Mouse (Mus musculus): ENCODE results near the gene Pum2.
"Not testable (repeated sequence)": the region's sequence is repeated elsewhere in the genome, so short reads cannot be mapped to it uniquely, and the experiment has no call there.

Gene Pum2

GRCm38 (mm10) chr12:8673974-8674306 lies at the start of gene Pum2:
Pum2 (plus strand) TSS chr12:8674134.
- peak; percentile 94 for DNase-seq (ENCODE audit: extremely low spot score, low spot score)

- no peak for DNase-seq (ENCODE audit: extremely low spot score, low spot score)
Measured at GRCm38 (mm10) chr12:8629537-8629936, 44.4 kb upstream of the Pum2 start.

GRCm38 (mm10) chr12:8631691-8632090 lies 42.2 kb upstream of the Pum2 start:
- DNase-seq (ENCODE audit: extremely low spot score, low spot score), result no peak

- no peak for DNase-seq (ENCODE audit: extremely low spot score, low spot score)
Measured at GRCm38 (mm10) chr12:8632737-8633365, 41.1 kb upstream of the Pum2 start.

DNA sequence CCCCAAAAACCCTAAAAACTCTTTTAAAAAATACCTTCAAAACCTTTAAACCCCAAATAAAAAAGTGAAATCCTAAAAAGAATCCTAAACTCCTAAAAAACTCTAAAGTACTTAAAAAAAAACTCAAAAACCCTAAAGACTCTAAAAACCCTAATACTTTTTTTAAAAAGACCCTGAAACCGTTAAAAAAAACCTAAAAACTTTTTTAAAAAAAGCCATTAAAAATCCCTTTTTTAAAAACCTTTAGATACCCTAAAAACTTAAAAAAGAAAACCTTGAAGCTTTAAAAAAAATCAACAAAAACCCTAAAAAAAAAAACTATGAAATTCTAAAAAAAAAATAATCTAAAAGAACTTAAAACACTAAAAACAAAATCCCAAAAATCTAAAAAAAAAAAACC lies 39.6 kb upstream of the Pum2 start:
- no peak for DNase-seq (ENCODE audit: extremely low spot score, low spot score)

GRCm38 (mm10) chr12:8635546-8635945 lies 38.4 kb upstream of the Pum2 start:
- no peak for DNase-seq (ENCODE audit: extremely low spot score, low spot score)

- no peak for DNase-seq (ENCODE audit: extremely low spot score, low spot score)
Measured at GRCm38 (mm10) chr12:8636945-8637344, 37.0 kb upstream of the Pum2 start.

DNA sequence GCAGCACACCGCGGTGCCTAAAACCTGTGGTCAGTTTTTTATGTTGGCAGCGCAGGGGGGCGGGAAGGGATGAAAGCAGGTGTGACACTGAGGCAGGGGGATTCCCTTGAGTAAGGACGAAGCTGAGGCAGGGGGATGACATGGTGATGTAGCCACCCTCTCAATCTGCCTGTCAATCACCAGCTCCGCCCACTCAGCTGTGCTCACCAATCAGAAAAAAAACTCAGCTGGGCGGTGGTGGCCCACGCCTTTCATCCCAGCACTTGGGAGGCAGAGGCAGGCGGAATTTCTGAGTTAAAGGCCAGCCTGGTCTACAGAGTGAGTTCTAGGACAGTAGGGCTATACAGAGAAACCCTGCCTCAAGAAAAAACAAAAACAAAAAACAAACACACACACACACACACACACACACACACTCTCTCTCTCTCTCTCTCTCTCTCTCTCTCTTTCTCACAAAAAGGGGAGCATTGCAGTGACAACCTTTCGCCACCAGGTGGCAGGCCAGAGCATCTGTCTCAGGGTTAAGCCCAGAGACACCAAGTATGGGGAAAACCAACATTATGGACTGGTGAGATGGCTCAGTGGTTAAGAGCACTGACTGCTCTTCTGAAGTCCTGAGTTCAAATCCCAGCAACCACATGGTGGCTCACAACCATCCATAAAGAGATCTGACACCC lies 35.4 kb upstream of the Pum2 start:
- peak; percentile 68 for DNase-seq (ENCODE audit: extremely low spot score, low spot score)

GRCm38 (mm10) chr12:8640186-8640585 lies 33.7 kb upstream of the Pum2 start:
- DNase-seq (ENCODE audit: extremely low spot score, low spot score), result not testable (repeated sequence)

- peak; percentile 98 for DNase-seq (ENCODE audit: extremely low spot score, low spot score)
Measured at GRCm38 (mm10) chr12:8640711-8641424, 33.1 kb upstream of the Pum2 start.

DNA sequence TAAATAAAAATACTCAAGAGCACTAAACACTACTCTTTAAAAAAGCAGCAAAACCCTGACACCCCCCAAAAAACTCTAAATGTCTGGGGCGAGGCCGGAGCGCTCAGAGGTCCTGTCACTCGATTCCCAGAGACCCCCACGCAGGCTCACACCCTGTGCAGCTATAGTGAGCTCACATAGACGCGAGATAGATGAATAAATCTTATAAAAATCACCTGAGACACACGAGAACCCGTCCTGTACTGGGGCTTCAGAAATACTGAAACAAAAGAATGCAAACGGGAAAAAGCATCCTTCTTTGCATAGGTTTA lies 32.6 kb upstream of the Pum2 start:
- no peak for DNase-seq (ENCODE audit: extremely low spot score, low spot score)

DNA sequence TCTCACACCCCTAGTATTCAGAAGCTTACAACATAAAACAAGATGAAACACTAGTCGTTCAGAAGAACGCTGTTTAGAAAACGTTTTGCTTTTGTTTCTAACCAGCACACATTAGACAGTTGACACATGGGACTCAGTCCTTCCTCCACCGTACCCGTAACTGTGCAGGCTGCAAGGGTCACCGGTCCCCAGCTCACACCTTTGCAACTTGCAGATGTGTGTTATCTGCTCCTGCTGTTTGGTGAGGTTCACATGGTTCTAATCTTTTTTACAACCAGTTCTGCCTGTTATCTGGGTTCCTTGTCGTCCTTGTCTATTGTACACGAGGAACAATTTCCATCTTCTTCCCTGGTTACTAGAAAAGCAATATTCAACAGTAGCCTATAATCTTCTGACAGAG lies 25.7 kb upstream of the Pum2 start:
- not testable (repeated sequence) for DNase-seq (ENCODE audit: extremely low spot score, low spot score)

GRCm38 (mm10) chr12:8650027-8650426 lies 23.9 kb upstream of the Pum2 start:
- not testable (repeated sequence) for DNase-seq (ENCODE audit: extremely low spot score, low spot score)

DNA sequence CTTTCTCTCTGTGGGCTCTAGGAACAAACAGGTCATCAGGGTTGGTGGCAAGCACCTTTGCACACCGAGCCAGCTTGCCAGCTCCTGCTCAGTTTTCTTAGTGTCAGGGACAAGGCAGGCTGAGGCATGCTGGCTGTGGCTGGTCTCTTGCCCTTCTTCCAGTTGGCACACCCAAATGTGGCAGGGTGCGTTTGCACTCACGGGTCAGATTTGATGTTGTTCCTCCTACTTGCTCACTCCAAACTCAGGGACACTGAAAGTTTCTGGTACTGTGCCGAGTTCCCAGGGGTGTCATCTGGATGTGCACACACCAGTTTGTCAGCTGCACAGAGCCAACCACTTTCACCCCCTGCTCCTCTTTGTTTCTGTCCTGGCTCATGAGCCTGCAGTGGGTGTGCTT lies 17.3 kb upstream of the Pum2 start:
- no peak for DNase-seq (ENCODE audit: extremely low spot score, low spot score)

DNA sequence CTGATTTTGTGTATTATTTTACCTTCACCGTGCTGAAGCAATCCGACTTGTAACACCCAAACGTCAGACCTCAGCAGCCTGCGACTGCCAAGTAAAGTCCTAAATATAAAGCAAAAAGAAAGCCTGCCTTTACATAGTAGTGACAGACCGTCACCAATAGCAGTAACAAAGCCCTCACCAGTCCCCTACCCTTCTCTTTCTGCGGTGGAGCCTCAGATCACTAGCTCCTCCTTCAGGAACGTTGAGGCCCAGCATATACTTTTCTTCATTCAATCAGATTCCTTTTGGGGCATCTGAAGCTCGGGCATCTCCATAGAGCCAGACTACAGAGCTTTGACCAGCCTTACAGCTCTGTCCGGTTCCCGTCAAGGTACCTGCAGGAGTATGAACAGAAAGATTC lies 16.8 kb upstream of the Pum2 start:
- no peak for DNase-seq (ENCODE audit: extremely low spot score, low spot score)

DNA sequence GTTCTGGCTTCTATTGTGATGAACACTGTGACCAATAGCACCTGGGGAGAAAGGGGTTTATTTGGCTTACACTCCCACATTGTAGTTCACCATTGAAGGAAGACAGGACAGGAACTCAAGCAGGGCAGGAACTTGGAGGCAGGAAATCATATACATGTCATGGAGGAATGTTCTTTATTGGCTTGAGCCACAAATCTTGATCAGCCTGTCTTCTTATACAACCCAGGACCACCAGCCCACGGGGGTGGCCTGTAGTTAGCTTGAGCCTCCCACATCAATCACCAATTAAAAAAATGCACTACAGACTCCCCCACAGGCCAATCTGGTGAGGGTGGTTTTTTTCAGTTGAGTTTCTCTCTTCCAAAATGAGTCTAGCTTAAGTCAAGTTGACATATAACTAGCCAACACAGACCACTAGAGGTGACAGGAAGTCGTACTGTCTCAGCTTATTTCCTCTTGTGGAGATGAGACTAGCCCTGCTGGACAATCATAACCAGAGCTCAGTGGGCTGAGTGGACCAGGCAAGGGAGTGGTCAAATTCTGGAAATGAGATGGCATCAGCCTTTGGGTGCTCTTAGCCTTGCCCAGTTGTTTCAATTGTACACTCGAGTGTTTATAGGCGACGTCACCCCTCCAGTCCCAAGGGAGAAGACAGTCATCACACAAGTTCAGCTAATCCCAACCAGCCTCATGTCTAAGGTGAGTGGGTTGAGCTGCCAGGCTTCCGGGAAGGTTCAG lies 16.1 kb upstream of the Pum2 start:
- DNase-seq (ENCODE audit: extremely low spot score, low spot score), result no peak

DNA sequence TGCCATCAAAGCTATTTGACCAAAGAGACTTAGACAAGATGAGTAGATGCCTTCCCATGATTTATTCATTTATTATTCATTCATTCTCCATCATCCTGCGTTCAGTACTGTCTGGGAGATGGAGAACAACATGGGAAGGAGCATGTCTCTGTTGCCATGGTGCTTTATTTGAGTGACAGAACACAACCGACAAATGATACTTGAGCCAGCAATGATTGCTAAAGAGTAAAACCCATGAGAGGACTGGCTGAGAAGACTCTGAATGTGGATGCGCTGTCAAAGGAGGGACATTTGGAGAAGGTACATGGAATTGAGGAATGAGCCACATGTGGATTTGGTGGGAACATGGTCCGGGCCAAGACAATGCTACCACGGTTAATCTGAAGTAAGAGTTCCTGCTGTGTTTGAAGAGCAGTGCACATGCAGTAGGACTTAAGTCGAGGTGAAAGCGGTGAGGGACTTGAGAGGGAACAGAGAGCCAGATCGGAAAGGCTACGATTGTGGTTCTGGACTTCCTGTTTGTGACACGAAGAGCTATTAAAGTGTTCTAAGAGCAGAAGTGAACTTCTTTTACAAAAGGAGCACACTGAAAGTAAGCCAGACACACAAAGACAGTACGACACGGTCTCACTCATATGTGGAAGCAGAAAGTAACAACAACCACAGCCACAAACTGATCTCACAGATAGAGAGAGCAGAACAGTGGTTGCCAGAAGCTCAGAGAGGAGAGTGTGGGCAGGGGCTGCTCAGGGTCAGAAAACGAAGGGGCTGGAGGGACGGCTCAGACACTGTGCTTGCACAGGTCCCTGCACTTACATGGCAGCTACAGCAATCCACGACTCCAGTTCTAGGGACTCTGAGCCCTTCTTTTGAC lies 14.3 kb upstream of the Pum2 start:
- DNase-seq (ENCODE audit: extremely low spot score, low spot score), result no peak

DNA sequence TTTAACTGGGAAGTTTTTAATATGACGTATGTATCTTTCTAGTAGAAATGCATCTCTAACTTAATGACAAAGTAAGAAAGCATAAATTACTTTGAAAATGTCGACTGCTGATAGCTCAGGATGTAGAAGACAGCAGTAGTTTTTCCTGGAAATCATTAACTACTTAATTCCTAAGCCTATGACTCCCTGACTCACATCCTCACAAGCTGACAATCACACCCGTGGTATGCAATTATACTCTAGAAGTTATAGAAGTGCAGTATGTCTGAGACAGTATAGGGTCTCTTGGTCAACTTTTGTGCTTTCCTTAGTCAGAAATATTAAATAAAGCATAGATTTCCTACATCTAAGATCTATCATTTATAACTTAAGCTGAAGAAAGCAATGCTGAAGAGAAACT lies 12.2 kb upstream of the Pum2 start:
- DNase-seq (ENCODE audit: extremely low spot score, low spot score), result no peak

- no peak for DNase-seq (ENCODE audit: extremely low spot score, low spot score)
Measured at GRCm38 (mm10) chr12:8662175-8662574, 11.8 kb upstream of the Pum2 start.

- DNase-seq (ENCODE audit: extremely low spot score, low spot score), result no peak
Measured at GRCm38 (mm10) chr12:8662721-8663120, 11.2 kb upstream of the Pum2 start.

Measured in neural tube, embryonic 10.5 days (tissue).